Mouse (Mus musculus): ENCODE measurements around the gene Itsn1.

GRCm38 (mm10) chr16:91875567-91876344 lies 146.7 kb downstream of the Itsn1 start:
- TF ChIP-seq CTCF (IDR thresholded peaks at IDR 0.05; ENCODE audit: borderline replicate concordance, control insufficient read depth, extremely low read depth, insufficient read depth, low read length, poor library complexity) (no peak), POLR2A (IDR thresholded peaks at IDR 0.05; ENCODE audit: control insufficient read depth, extremely low read depth, insufficient read depth, low read length, poor library complexity) (no peak)
